Mouse (Mus musculus): ENCODE measurements around the gene Zfp423.

Gene Zfp423

GRCm38 (mm10) chr8:87701583-87701982, 257.8 kb downstream of the Zfp423 start:
- DNase-seq (ENCODE audit: low read depth, low spot score), result no peak

- DNase-seq (ENCODE audit: low read depth, low spot score), result no peak
Observed at GRCm38 (mm10) chr8:87700321-87700720, 259.1 kb downstream of the Zfp423 start.

- no peak for DNase-seq (ENCODE audit: low read depth, low spot score)
Observed at GRCm38 (mm10) chr8:87697127-87697526, 262.3 kb downstream of the Zfp423 start.

- no peak for DNase-seq (ENCODE audit: low read depth, low spot score)
Observed at GRCm38 (mm10) chr8:87693741-87694140, 265.7 kb downstream of the Zfp423 start.

GRCm38 (mm10) chr8:87690100-87691095, 269.0 kb downstream of the Zfp423 start:
- no peak for DNase-seq (ENCODE audit: low read depth, low spot score)

- DNase-seq (ENCODE audit: low read depth, low spot score), result no peak
Observed at GRCm38 (mm10) chr8:87689192-87689591, 270.2 kb downstream of the Zfp423 start.

GRCm38 (mm10) chr8:87688348-87688747, 271.0 kb downstream of the Zfp423 start:
- no peak for DNase-seq (ENCODE audit: low read depth, low spot score)

- no peak for DNase-seq (ENCODE audit: low read depth, low spot score)
Observed at GRCm38 (mm10) chr8:87686986-87687698, 272.3 kb downstream of the Zfp423 start.

GRCm38 (mm10) chr8:87686026-87686425, 273.4 kb downstream of the Zfp423 start:
- no peak for DNase-seq (ENCODE audit: low read depth, low spot score)

GRCm38 (mm10) chr8:87685392-87685791, 274.0 kb downstream of the Zfp423 start:
- no peak for DNase-seq (ENCODE audit: low read depth, low spot score)

GRCm38 (mm10) chr8:87682066-87682465, 277.3 kb downstream of the Zfp423 start:
- DNase-seq (ENCODE audit: low read depth, low spot score), result no peak

- DNase-seq (ENCODE audit: low read depth, low spot score), result no peak
Observed at GRCm38 (mm10) chr8:87680034-87680433, 279.4 kb downstream of the Zfp423 start.

GRCm38 (mm10) chr8:87679431-87680003, 279.9 kb downstream of the Zfp423 start:
- no peak for DNase-seq (ENCODE audit: low read depth, low spot score)

- no peak for DNase-seq (ENCODE audit: low read depth, low spot score)
Observed at GRCm38 (mm10) chr8:87675411-87675810, 284.0 kb downstream of the Zfp423 start.

- DNase-seq (ENCODE audit: low read depth, low spot score), result peak; percentile 21
Observed at GRCm38 (mm10) chr8:87674157-87674556, 285.2 kb downstream of the Zfp423 start.

- DNase-seq (ENCODE audit: low read depth, low spot score), result no peak
Observed at GRCm38 (mm10) chr8:87672214-87672613, 287.2 kb downstream of the Zfp423 start.

GRCm38 (mm10) chr8:87671209-87671970, 288.0 kb downstream of the Zfp423 start:
- no peak for DNase-seq (ENCODE audit: low read depth, low spot score)

GRCm38 (mm10) chr8:87670232-87670631, 289.2 kb downstream of the Zfp423 start:
- no peak for DNase-seq (ENCODE audit: low read depth, low spot score)

GRCm38 (mm10) chr8:87668736-87669135, 290.7 kb downstream of the Zfp423 start:
- no peak for DNase-seq (ENCODE audit: low read depth, low spot score)

GRCm38 (mm10) chr8:87667914-87668643, 291.3 kb downstream of the Zfp423 start:
- no peak for DNase-seq (ENCODE audit: low read depth, low spot score)

GRCm38 (mm10) chr8:87667297-87667696, 292.1 kb downstream of the Zfp423 start:
- no peak for DNase-seq (ENCODE audit: low read depth, low spot score)

All from skeletal muscle tissue, adult 2 months (tissue).